Mouse (Mus musculus) liver, postnatal 0 days (tissue): ENCODE results near the gene Wasl. TPM values are rescaled to one million over a fixed set of nuclear protein-coding genes. Genes with fewer than 3 reads are reported as not detected.

Experiments used
- ATAC-seq: fragments of 200-750 bp; cut with Nextera tagmentation; 2 replicates; pipeline ENCODE4 v1.8.0; 2017; ENCODE audit warnings: mild to moderate bottlenecking, moderate library complexity
- DNase-seq: peaks from one replicate; pipeline ENCODE4 v3.0.0-alpha.2; 2016
- H3K27ac ChIP-seq: fragments of 300-500 bp; sonication (generic); 2 replicates; pipeline ENCODE4 v1.5.1; 2014; ENCODE audit warnings: antibody characterized with exemption, moderate library complexity, mild to moderate bottlenecking, low read depth
- H3K27me3 ChIP-seq: fragments of 300-500 bp; sonication (generic); 2 replicates; pipeline ENCODE4 v1.6.1; 2014; ENCODE audit warnings: low read length, control low read depth, mixed read lengths; ENCODE audit not compliant: insufficient read depth
- H3K36me3 ChIP-seq: fragments of 300-500 bp; sonication (generic); replicated peaks from 2 replicates; pipeline ENCODE4 v1.6.1; 2014; ENCODE audit warnings: mild to moderate bottlenecking, control low read depth, low read length, moderate library complexity, mixed read lengths; ENCODE audit not compliant: insufficient read depth
- H3K4me1 ChIP-seq: fragments of 300-500 bp; sonication (generic); 2 replicates; pipeline ENCODE4 v1.6.1; 2014; ENCODE audit warnings: antibody characterized with exemption, mild to moderate bottlenecking, control low read depth; ENCODE audit not compliant: insufficient read depth
- H3K4me2 ChIP-seq: fragments of 300-500 bp; sonication (generic); 2 replicates; pipeline ENCODE4 v1.6.1; 2014; ENCODE audit warnings: low read depth, mild to moderate bottlenecking, low read length, moderate library complexity, mixed read lengths
- H3K4me3 ChIP-seq: fragments of 300-500 bp; sonication (generic); 2 replicates; pipeline ENCODE4 v1.5.1; 2014; ENCODE audit warnings: low read depth, low read length
- H3K9ac ChIP-seq: fragments of 300-500 bp; sonication (generic); replicated peaks from 2 replicates; pipeline ENCODE4 v1.6.1; 2014; ENCODE audit warnings: mild to moderate bottlenecking, moderate library complexity
- H3K9me3 ChIP-seq: fragments of 300-500 bp; sonication (generic); 2 replicates; pipeline ENCODE4 v1.6.1; 2016; ENCODE audit warnings: mild to moderate bottlenecking, control low read depth, low read length, mixed read lengths
- CTCF ChIP-seq: sonication (generic); IDR thresholded peaks from 2 replicates; pipeline ENCODE4 v1.5.1; 2016; ENCODE audit warnings: antibody characterized with exemption, low read depth
- EP300 ChIP-seq: IDR thresholded peaks from 2 replicates; pipeline ENCODE4 v1.6.1; 2016; ENCODE audit warnings: antibody characterized with exemption, low read depth, mild to moderate bottlenecking
- WGBS: fragments of 180-500 bp; shearing (Covaris S2); extraction: QIAGEN DNeasy Blood & Tissue Kit; methylation state at CpG from one replicate; pipeline ENCODE4 v1.1.7; 2014; ENCODE audit not compliant: insufficient replicate concordance; 5-methylcytosine and 5-hydroxymethylcytosine counted together
- polyA plus RNA-seq: library from polyadenylated mRNA; unstranded; fragments of >200 nt; fragmentation: Nextera tagmentation; extraction: Ambion mirVana; gene quantifications from 2 replicates; pipeline ENCODE4 v1.2.1, GENCODE M21; 2015

Wasl gene
- polyA plus RNA-seq, 1 experiment from 2014 or later: 44.2 TPM

GRCm38 (mm10) chr6:24648403-24648802 lies 16.4 kb downstream of the Wasl start:
- Histone ChIP-seq H3K4me1 (peaks cover 16% of the 10 kb centered on the region), H3K27ac (no peak overlapping the region), H3K27me3 (no peaks in the 10 kb centered on the region), H3K9ac (no peak overlapping the region), H3K4me3 (no peak overlapping the region), H3K9me3 (no peaks in the 10 kb centered on the region), H3K4me2 (no peak overlapping the region), H3K36me3 (no peaks in the 10 kb centered on the region; the same call in 1 of the 2 replicates)
- TF ChIP-seq EP300 (no peak), CTCF (no peak)
- no peak for ATAC-seq
- 56% methylated on average over 4 of the region's 4 CpGs for WGBS
- DNase-seq: no peak

- no peak for DNase-seq
- Histone ChIP-seq H3K27me3 (no peaks in the 10 kb centered on the region), H3K36me3 (no peaks in the 10 kb centered on the region; the same call in 1 of the 2 replicates), H3K9ac (no peak overlapping the region), H3K4me3 (no peak overlapping the region), H3K4me2 (no peak overlapping the region), H3K27ac (no peak overlapping the region), H3K9me3 (no peaks in the 10 kb centered on the region), H3K4me1 (peaks cover 20% of the 10 kb centered on the region)
- no peak for ATAC-seq
- WGBS: 55% methylated on average over 4 of the region's 4 CpGs
- TF ChIP-seq EP300 (no peak), CTCF (no peak)
Measured at GRCm38 (mm10) chr6:24647103-24647691, 17.6 kb downstream of the Wasl start.

- Histone ChIP-seq H3K4me3 (no peak overlapping the region), H3K4me1 (peaks cover 26% of the 10 kb centered on the region), H3K9me3 (no peaks in the 10 kb centered on the region), H3K9ac (no peak overlapping the region), H3K27ac (no peak overlapping the region), H3K4me2 (no peak overlapping the region), H3K27me3 (no peaks in the 10 kb centered on the region), H3K36me3 (no peaks in the 10 kb centered on the region; the same call in 1 of the 2 replicates)
- DNase-seq (no peak), ATAC-seq (no peak)
- WGBS: 68% methylated on average over 6 of the region's 6 CpGs
- no peak for TF ChIP-seq CTCF
- TF ChIP-seq EP300: no peak
Measured at GRCm38 (mm10) chr6:24645346-24646053, 19.3 kb downstream of the Wasl start.

GRCm38 (mm10) chr6:24642960-24643359 lies 21.8 kb downstream of the Wasl start:
- no peak overlapping the region for H3K9ac ChIP-seq
- no peaks in the 10 kb centered on the region for H3K27me3 ChIP-seq
- WGBS: 76% methylated on average over 3 of the region's 3 CpGs
- no peaks in the 10 kb centered on the region; the same call in 1 of the 2 replicates for H3K36me3 ChIP-seq
- ATAC-seq: no peak
- no peak overlapping the region for H3K4me2 ChIP-seq
- TF ChIP-seq CTCF (no peak), EP300 (no peak)
- no peak overlapping the region for H3K27ac ChIP-seq
- H3K4me3 ChIP-seq: no peak overlapping the region
- H3K9me3 ChIP-seq: no peaks in the 10 kb centered on the region
- no peak for DNase-seq
- H3K4me1 ChIP-seq: peaks cover 17% of the 10 kb centered on the region

- Histone ChIP-seq H3K4me1 (peaks cover 15% of the 10 kb centered on the region), H3K9ac (no peak overlapping the region), H3K27me3 (no peaks in the 10 kb centered on the region), H3K9me3 (no peaks in the 10 kb centered on the region), H3K4me3 (no peak overlapping the region), H3K4me2 (no peak overlapping the region), H3K36me3 (no peaks in the 10 kb centered on the region; the same call in 1 of the 2 replicates), H3K27ac (no peak overlapping the region)
- WGBS: 82% methylated on average over 2 of the region's 2 CpGs
- ATAC-seq (no peak), DNase-seq (no peak)
- TF ChIP-seq CTCF: no peak
- no peak for TF ChIP-seq EP300
Measured at GRCm38 (mm10) chr6:24642161-24642560, 22.6 kb downstream of the Wasl start.

- H3K4me1 ChIP-seq: peaks cover 15% of the 10 kb centered on the region
Measured at GRCm38 (mm10) chr6:24641286-24641685, 23.5 kb downstream of the Wasl start.

More at GRCm38 (mm10) chr6:24641286-24641685, 23.5 kb downstream of the Wasl start:
- no peaks in the 10 kb centered on the region; the same call in 1 of the 2 replicates for H3K36me3 ChIP-seq
- no peak overlapping the region for H3K9ac ChIP-seq
- H3K9me3 ChIP-seq: no peaks in the 10 kb centered on the region
- DNase-seq: no peak
- no peak overlapping the region for H3K27ac ChIP-seq
- WGBS: 82% methylated on average over 4 of the region's 4 CpGs
- no peak for ATAC-seq
- TF ChIP-seq EP300: no peak
- no peak for TF ChIP-seq CTCF
- no peak overlapping the region for H3K4me3 ChIP-seq
- no peaks in the 10 kb centered on the region for H3K27me3 ChIP-seq
- no peak overlapping the region for H3K4me2 ChIP-seq
